Mouse (Mus musculus) ES-E14 (cell line): Measurements from ENCODE around the gene Mvb12a. TPM values are rescaled to one million over a fixed set of nuclear protein-coding genes. Genes with fewer than 3 reads are reported as not detected.

ENCODE experiments used
- DNase-seq: peaks from one replicate; pipeline ENCODE4 v3.0.0-alpha.2; 2013; ENCODE audit warnings: low read depth, low spot score
- H3K27ac ChIP-seq: 2 replicates; pipeline ENCODE4 v1.5.1; 2012; ENCODE audit warnings: low read depth, mild to moderate bottlenecking, low read length, moderate library complexity, mixed read lengths; ENCODE audit not compliant: poor library complexity, insufficient read depth, severe bottlenecking
- H3K36me3 ChIP-seq: 2 replicates; pipeline ENCODE4 v1.6.1; 2012; ENCODE audit warnings: mild to moderate bottlenecking, low read length, moderate library complexity, mixed read lengths; ENCODE audit not compliant: control insufficient read depth, poor library complexity, insufficient read depth, severe bottlenecking
- H3K4me1 ChIP-seq, 2 experiments: fragments of 150-350 bp in 1 of 2; sonication (generic) in 1 of 2; 2 replicates each; pipeline ENCODE4 v1.6.1; 2012; ENCODE audit warnings: low read length in 2 of 2, mild to moderate bottlenecking in 1 of 2, mixed read lengths in 1 of 2; ENCODE audit not compliant: control insufficient read depth in 2 of 2, insufficient read depth in 2 of 2, poor library complexity in 1 of 2
- H3K4me3 ChIP-seq, 2 experiments: fragments of 150-350 bp in 1 of 2; sonication (generic) in 1 of 2; 2 replicates each; pipeline ENCODE4 v1.5.1; 2012; ENCODE audit warnings: low read length in 2 of 2, low read depth in 1 of 2, mild to moderate bottlenecking in 1 of 2, mixed read lengths in 1 of 2; ENCODE audit not compliant: insufficient read depth in 1 of 2, poor library complexity in 1 of 2, severe bottlenecking in 1 of 2
- H3K9ac ChIP-seq: 2 replicates; pipeline ENCODE4 v1.6.1; 2012; ENCODE audit warnings: low read depth, mild to moderate bottlenecking, low read length, mixed read lengths; ENCODE audit not compliant: poor library complexity, insufficient read depth, severe bottlenecking
- H3K9me3 ChIP-seq: fragments of 150-350 bp; sonication (generic); 2 replicates; pipeline ENCODE4 v1.6.1; 2012; ENCODE audit warnings: low read depth, mild to moderate bottlenecking, low read length; ENCODE audit not compliant: control insufficient read depth, insufficient read depth
- CHD2 ChIP-seq: IDR thresholded peaks from 2 replicates; pipeline ENCODE4 v1.6.1; 2014; ENCODE audit warnings: mild to moderate bottlenecking, low read depth, low read length, inconsistent platforms
- HCFC1 ChIP-seq: IDR thresholded peaks from 2 replicates; pipeline ENCODE4 v1.6.1; 2012; ENCODE audit warnings: low read length, inconsistent platforms, borderline replicate concordance; ENCODE audit not compliant: insufficient read depth
- MAFK ChIP-seq: IDR thresholded peaks from 2 replicates; pipeline ENCODE4 v1.6.1; 2014; ENCODE audit warnings: mild to moderate bottlenecking, low read depth, low read length, inconsistent platforms; ENCODE audit not compliant: insufficient read depth
- ZC3H11A ChIP-seq: IDR thresholded peaks from 2 replicates; pipeline ENCODE4 v1.6.1; 2012; ENCODE audit warnings: low read depth, mild to moderate bottlenecking, inconsistent platforms, low read length, borderline replicate concordance
- ZNF384 ChIP-seq: IDR thresholded peaks from 2 replicates; pipeline ENCODE4 v1.6.1; 2012; ENCODE audit warnings: low read depth, low read length, inconsistent platforms
- in situ Hi-C, 2 experiments: fragments of 600-800 bp; cut with MboI; formaldehyde crosslinking; loops; one replicate each; pipeline ENCODE4 v1.15.1; 2025; ENCODE audit warnings: low sequenced_read_pairs in 2 of 2, inconsistent platforms in 1 of 2; ENCODE audit not compliant: unreplicated experiment in 2 of 2
- total RNA-seq: library from RNA; depleted of rRNA; stranded (reverse); fragments of 300-350 nt; gene quantifications from 2 replicates; pipeline ENCODE4 v1.2.3, GENCODE M21; 2012

Mvb12a gene
- total RNA-seq, 1 experiment = 50.4 TPM

GRCm38 (mm10) chr8:71572847-71573633 lies 30.3 kb downstream of the Mvb12a start:
- DNase-seq = no peak

DNA sequence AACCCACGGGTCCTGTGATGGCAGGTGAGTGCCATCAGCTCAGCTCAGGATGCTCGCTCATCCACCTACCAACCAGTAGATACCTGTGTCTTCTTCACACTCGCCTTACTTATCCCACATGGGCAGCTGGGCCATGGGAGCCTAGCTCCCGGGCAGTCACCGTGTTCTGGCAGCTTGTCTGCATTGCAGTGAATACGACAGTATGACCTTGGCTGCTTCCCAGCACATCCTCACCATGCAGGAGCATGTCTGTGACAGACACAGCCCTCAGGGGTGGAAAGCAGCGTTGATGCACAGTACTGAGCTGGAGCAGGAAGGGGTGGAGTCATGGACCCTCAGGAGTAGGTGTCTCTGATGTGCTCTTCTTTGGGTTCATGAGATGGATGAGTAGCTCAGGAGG lies 31.7 kb downstream of the Mvb12a start:
- Histone ChIP-seq H3K27ac (no peak overlapping the region), H3K9me3 (no peaks in the 10 kb centered on the region), H3K36me3 (no peaks in the 10 kb centered on the region), H3K4me3 (no peak overlapping the region), H3K4me1 (peaks cover 0 to 7% of the 10 kb centered on the region in 2 experiments; a peak in 2 of 4 replicates), H3K9ac (no peak overlapping the region)
- DNase-seq = no peak
- no peak for TF ChIP-seq ZC3H11A
- TF ChIP-seq CHD2 = no peak
- no peak for TF ChIP-seq HCFC1
- TF ChIP-seq ZNF384 = no peak
- TF ChIP-seq MAFK = no peak
- in situ Hi-C loops = no loop called here

More at GRCm38 (mm10) chr8:71572847-71573633, 30.3 kb downstream of the Mvb12a start:
- in situ Hi-C loops = no loop called here
- no peak overlapping the region for H3K4me3 ChIP-seq
- TF ChIP-seq CHD2 (no peak), ZNF384 (no peak), ZC3H11A (no peak), MAFK (no peak), HCFC1 (no peak)
- peaks cover 0 to 13% of the 10 kb centered on the region in 2 experiments; a peak in 2 of 4 replicates for H3K4me1 ChIP-seq
- no peak overlapping the region for H3K27ac ChIP-seq
- H3K9ac ChIP-seq = no peak overlapping the region
- no peaks in the 10 kb centered on the region for H3K9me3 ChIP-seq
- H3K36me3 ChIP-seq = no peaks in the 10 kb centered on the region

DNA sequence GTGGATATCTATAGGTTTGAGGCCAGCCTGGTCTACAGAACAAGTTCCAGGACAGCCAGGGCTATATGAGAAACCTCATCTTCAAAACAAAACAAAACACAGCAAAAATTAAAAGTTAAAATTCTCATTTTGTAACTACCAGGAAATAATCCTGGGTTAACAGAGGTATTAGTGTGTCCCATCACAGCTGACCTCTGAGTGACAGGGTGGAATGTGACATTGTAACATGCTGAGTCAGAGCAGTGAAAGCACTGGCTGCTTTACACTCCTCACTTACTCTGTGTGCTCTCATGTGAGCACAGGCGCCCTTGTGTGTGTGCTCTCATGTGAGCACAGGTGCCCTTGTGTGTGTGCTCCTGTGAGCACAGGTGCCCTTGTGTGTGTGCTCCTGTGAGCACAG lies 32.3 kb downstream of the Mvb12a start:
- in situ Hi-C loops = no loop called here
- Histone ChIP-seq H3K27ac (no peak overlapping the region), H3K9ac (no peak overlapping the region), H3K4me3 (no peak overlapping the region), H3K36me3 (no peaks in the 10 kb centered on the region), H3K4me1 (peaks cover 0 to 11% of the 10 kb centered on the region in 2 experiments; a peak in 2 of 4 replicates), H3K9me3 (no peaks in the 10 kb centered on the region)
- no peak for TF ChIP-seq ZNF384
- TF ChIP-seq MAFK = peak; percentile 53; the same call in 1 of the 2 replicates
- no peak for DNase-seq

DNA sequence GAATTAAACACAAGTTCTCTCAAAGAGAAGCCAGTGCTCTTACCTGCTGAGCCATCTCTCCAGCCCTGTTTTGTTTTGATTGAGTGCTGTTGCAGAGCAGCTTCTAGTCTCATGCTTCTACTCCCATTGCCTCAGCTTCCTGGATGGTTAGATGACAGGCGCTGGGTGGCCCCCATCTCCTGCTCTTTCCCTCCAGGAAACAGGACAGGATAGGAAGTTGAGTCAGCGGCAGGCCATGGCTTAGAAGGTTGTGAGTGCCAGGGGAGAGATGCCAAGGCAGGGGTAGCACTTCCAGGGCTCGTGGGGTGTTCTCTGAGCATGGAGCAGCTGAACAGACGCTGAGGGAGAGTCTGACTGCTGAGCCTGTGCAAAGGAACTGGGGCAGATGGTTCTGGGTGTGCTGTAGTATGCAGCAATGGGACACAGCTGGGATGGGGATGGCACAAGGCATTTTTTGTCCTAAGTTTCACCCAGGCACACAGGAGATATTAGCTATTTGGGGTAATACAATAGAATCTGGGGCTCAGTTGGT lies 35.2 kb downstream of the Mvb12a start:
- no peak overlapping the region for H3K9ac ChIP-seq
- in situ Hi-C loops = no loop called here
- TF ChIP-seq ZC3H11A (no peak), HCFC1 (no peak), MAFK (no peak), CHD2 (no peak), ZNF384 (no peak)
- DNase-seq = no peak
- peaks cover 0 to 16% of the 10 kb centered on the region in 2 experiments; a peak in 1 of 4 replicates for H3K4me1 ChIP-seq
- H3K27ac ChIP-seq = no peak overlapping the region
- H3K4me3 ChIP-seq = no peak overlapping the region
- H3K36me3 ChIP-seq = peaks cover 3% of the 10 kb centered on the region; the same call in 1 of the 2 replicates
- H3K9me3 ChIP-seq = no peaks in the 10 kb centered on the region
